Mouse (Mus musculus): ENCODE measurements at regions not wholly inside any gene's neighbourhood (a gene's known extent, or its start where the extent isn't known, plus 50 kb on each side); places are given as distances from the start of the nearest gene placed in this dataset.

GRCm38 (mm10) chr10:116713456-116713855 lies 132.1 kb upstream of the Cnot2 start:
- no peak for TF ChIP-seq GATA1 (IDR thresholded peaks at IDR 0.05; ENCODE audit: borderline replicate concordance, low read length)
- TF ChIP-seq CTCF (IDR thresholded peaks at IDR 0.05; ENCODE audit: low read depth, low read length), result no peak
- TF ChIP-seq POLR2AphosphoS5 (IDR thresholded peaks at IDR 0.05; ENCODE audit: insufficient replicate concordance, low read depth, low read length), result no peak
